Mouse (Mus musculus) olfactory bulb, adult 2 months (tissue): ENCODE results near the gene Anks1.

Experiments
- CTCF ChIP-seq: fragments of 200-500 bp; IDR thresholded peaks from 2 replicates; pipeline ENCODE4 v1.5.1; 2012; ENCODE audit warnings: low read depth, mild to moderate bottlenecking, low read length, moderate library complexity; ENCODE audit not compliant: insufficient read depth
- POLR2A ChIP-seq: fragments of 200-500 bp; IDR thresholded peaks from 2 replicates; pipeline ENCODE4 v1.6.1; 2012; ENCODE audit warnings: mild to moderate bottlenecking, low read depth, low read length, moderate library complexity; ENCODE audit not compliant: insufficient read depth

- no peak for TF ChIP-seq POLR2A
- no peak for TF ChIP-seq CTCF
Observed at GRCm38 (mm10) chr17:28074486-28074885, 165.4 kb downstream of the Anks1 start.
